Mouse (Mus musculus): ENCODE results near the gene Ndnf.

The Ndnf gene

DNA sequence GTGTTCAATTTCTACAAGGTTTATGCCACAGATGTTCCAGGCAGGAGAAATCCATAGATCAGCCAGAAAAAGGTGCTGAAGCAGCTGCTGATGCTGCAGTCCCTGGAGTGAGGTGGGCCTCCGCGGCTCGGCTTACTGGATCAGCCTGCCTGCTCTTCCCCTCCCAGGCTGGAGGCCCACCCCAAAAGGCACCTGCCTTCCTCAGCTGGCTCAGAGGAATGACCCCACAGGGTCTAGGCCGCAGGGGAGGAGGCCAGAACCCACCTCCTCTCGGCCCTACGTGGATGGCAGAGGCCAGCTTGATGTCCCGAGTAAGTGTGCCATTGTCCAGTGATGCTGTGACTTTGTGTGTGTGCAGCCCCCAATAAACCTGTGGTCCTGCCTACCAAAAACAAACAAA lies 86.8 kb downstream of the Ndnf start:
- no peak for DNase-seq (ENCODE audit: low read depth)

DNA sequence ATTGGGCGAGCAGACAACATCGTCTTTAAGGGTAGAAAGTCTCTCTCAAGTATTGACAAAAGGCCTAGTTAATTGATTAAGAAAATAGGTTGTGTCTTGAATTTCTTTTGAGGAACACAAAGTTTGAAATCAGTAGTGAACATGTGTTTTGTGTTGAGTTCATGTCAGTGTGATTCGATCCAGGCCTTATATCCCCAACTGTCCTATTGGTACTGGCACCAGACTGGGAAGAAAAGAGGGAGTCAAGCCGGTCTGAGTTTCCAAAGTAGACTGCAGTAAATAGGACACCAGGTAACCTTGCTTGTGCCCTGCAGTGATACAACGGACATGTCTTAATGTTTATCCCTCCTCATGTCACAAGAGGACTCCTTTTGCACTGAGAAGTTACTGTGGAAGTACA lies 87.8 kb downstream of the Ndnf start:
- no peak for DNase-seq (ENCODE audit: low read depth)

DNA sequence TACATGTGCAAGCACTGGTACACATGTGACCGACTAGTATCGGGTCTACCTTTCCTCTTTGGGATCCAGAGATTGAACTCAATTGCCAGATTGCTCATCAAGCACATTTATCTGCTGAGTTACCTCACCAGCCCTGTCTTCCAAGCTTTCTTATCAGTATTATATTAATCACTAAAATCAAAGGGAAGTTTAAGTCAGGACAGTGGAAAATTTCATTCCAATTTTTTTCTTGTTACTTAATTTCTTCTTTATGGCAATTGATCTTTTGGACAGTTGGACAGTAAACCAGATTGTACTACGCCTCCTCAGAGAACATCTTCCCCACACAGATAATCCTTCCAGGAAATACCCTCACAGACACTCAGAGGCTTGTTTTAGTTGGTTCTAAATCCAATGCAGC lies 88.7 kb downstream of the Ndnf start:
- no peak for DNase-seq (ENCODE audit: low read depth)
